Comparison of ENCODE assay signal across 12 mouse cellular contexts in genomic region chr1:168012611-168013010, GRCm38 (mm10).
"Had no signal": no experiment of that assay in that cellular context is flagged by ENCODE, and none has a peak within 500 bp of the region (broad histone marks: within the 10 kb centered on the region; RNA-seq: fewer than 3 reads in every experiment).

No protein-coding gene starts in this region.

- H3K9me3 ChIP-seq: limb, embryonic 10.5 days; liver, embryonic 15.5 days; midbrain, embryonic 12.5 days; neural tube, embryonic 13.5 days had no signal

- H3K36me3 ChIP-seq: limb, embryonic 10.5 days; liver, embryonic 15.5 days; midbrain, embryonic 12.5 days; neural tube, embryonic 13.5 days had no signal

- H3K27me3 ChIP-seq: liver, embryonic 15.5 days; midbrain, embryonic 12.5 days; neural tube, embryonic 13.5 days had no signal

- H3K4me3 ChIP-seq: left cerebral cortex, adult 2 months; limb, embryonic 10.5 days; liver, embryonic 15.5 days; midbrain, embryonic 12.5 days; neural tube, embryonic 13.5 days had no signal

- DNase-seq: kidney, adult 11 months; right cerebral cortex, adult 18-20 months; right cerebral cortex, postnatal 25 days; thymus, postnatal 4 days had no signal

- H3K4me2 ChIP-seq: liver, embryonic 11.5 days; liver, embryonic 15.5 days; midbrain, embryonic 12.5 days; neural tube, embryonic 13.5 days had no signal

- ATAC-seq: hindbrain, postnatal 0 days; midbrain, embryonic 16.5 days had no signal

- H3K27ac ChIP-seq: hindbrain, postnatal 0 days; left cerebral cortex, adult 2 months; limb, embryonic 10.5 days; liver, embryonic 15.5 days; midbrain, embryonic 12.5 days; neural tube, embryonic 13.5 days had no signal

- H3K4me1 ChIP-seq: limb, embryonic 10.5 days; liver, embryonic 15.5 days; midbrain, embryonic 12.5 days; neural tube, embryonic 13.5 days had no signal

- H3K9ac ChIP-seq: liver, embryonic 15.5 days; midbrain, embryonic 12.5 days; neural tube, embryonic 13.5 days had no signal
